Mouse (Mus musculus) megakaryocyte, embryonic 14.5 days (primary cell): Measurements from ENCODE around the gene Bbs10.

Experiments
- FLI1 ChIP-seq: IDR thresholded peaks from 2 replicates; pipeline ENCODE4 v1.6.1; 2012; ENCODE audit warnings: low read length, inconsistent platforms, mixed read lengths
- GATA1 ChIP-seq: IDR thresholded peaks from 3 replicates; pipeline ENCODE4 v1.6.1; 2012; ENCODE audit warnings: mixed read lengths, low read length, inconsistent platforms, borderline replicate concordance

GRCm38 (mm10) chr10:111318805-111319500, 20.5 kb downstream of the Bbs10 start:
- TF ChIP-seq GATA1, result no peak
- no peak for TF ChIP-seq FLI1
